Mouse (Mus musculus) kidney, postnatal 14 days (tissue): ENCODE results near the gene Dars.

Experiments used
- DNase-seq: peaks from one replicate; pipeline ENCODE4 v3.0.0; 2022; ENCODE audit warnings: mixed read lengths

Dars gene

GRCm38 (mm10) chr1:128416584-128417532, at the start of gene Dars:
Gene Dars, minus strand, starts transcription at chr1:128417368.
- DNase-seq = peak; percentile 95

- DNase-seq = no peak
Measured at GRCm38 (mm10) chr1:128466828-128467227, 49.7 kb upstream of the Dars start.

GRCm38 (mm10) chr1:128463478-128463877, 46.3 kb upstream of the Dars start:
- DNase-seq = no peak

GRCm38 (mm10) chr1:128462389-128462788, 45.2 kb upstream of the Dars start:
- no peak for DNase-seq

GRCm38 (mm10) chr1:128460780-128461179, 43.6 kb upstream of the Dars start:
- no peak for DNase-seq

GRCm38 (mm10) chr1:128459439-128459838, 42.3 kb upstream of the Dars start:
- DNase-seq = no peak

GRCm38 (mm10) chr1:128459011-128459410, 41.8 kb upstream of the Dars start:
- no peak for DNase-seq

GRCm38 (mm10) chr1:128456844-128457445, 39.8 kb upstream of the Dars start:
- DNase-seq = peak; percentile 62

- DNase-seq = no peak
Measured at GRCm38 (mm10) chr1:128456271-128456670, 39.1 kb upstream of the Dars start.

- DNase-seq = no peak
Measured at GRCm38 (mm10) chr1:128452210-128452609, 35.0 kb upstream of the Dars start.

GRCm38 (mm10) chr1:128451183-128451582, 34.0 kb upstream of the Dars start:
- no peak for DNase-seq

GRCm38 (mm10) chr1:128447206-128447902, 30.2 kb upstream of the Dars start:
- no peak for DNase-seq

- DNase-seq = no peak
Measured at GRCm38 (mm10) chr1:128443890-128444839, 27.0 kb upstream of the Dars start.

- no peak for DNase-seq
Measured at GRCm38 (mm10) chr1:128441129-128441473, 23.9 kb upstream of the Dars start.

GRCm38 (mm10) chr1:128440386-128441128, 23.4 kb upstream of the Dars start:
- peak; percentile 13 for DNase-seq

GRCm38 (mm10) chr1:128439618-128440017, 22.4 kb upstream of the Dars start:
- DNase-seq = no peak

GRCm38 (mm10) chr1:128438526-128438925, 21.4 kb upstream of the Dars start:
- no peak for DNase-seq

- no peak for DNase-seq
Measured at GRCm38 (mm10) chr1:128437276-128437675, 20.1 kb upstream of the Dars start.

- no peak for DNase-seq
Measured at GRCm38 (mm10) chr1:128436015-128436414, 18.8 kb upstream of the Dars start.

- no peak for DNase-seq
Measured at GRCm38 (mm10) chr1:128435551-128435950, 18.4 kb upstream of the Dars start.

- DNase-seq = no peak
Measured at GRCm38 (mm10) chr1:128424928-128425327, 7.8 kb upstream of the Dars start.

GRCm38 (mm10) chr1:128417533-128417888, 343 bp upstream of the Dars start:
- no peak for DNase-seq
